In the genomic region with DNA sequence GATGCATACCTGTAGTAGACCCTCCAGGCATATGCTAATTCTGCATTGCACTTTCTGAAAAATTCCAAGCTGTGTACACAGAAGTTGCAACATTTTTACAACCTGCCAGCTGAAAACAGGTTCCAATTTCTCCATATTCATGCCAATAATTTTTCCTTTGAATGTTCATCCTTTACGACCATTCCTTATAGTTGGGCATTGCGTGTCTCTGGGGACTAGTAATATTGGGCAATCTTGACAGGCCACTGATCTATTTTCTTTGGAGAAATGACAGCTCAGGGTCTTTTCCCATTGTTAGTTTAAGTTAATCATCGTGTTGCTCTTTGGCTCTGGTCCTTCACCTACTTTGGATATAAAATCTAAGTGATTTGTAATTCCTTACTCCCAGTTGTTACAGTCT, we compare ENCODE assay signal across 22 mouse cellular contexts.
"Had no signal": no experiment of that assay in that cellular context is flagged by ENCODE, and none has a peak within 500 bp of the region (broad histone marks: within the 10 kb centered on the region; RNA-seq: fewer than 3 reads in every experiment).

No protein-coding gene starts in this region.

- H3K4me2 ChIP-seq: heart, embryonic 12.5 days; hindbrain, embryonic 13.5 days; hindbrain, embryonic 15.5 days; intestine, embryonic 15.5 days; limb, embryonic 13.5 days; limb, embryonic 15.5 days; liver, embryonic 12.5 days had no signal

- DNase-seq: gastrocnemius, postnatal 14 days; gastrocnemius, postnatal 36 days; heart, adult 18-20 months; heart, postnatal 10 days; heart, postnatal 36 days; kidney, adult 18-20 months; kidney, adult 8-10 months; kidney, postnatal 10 days; kidney, postnatal 36 days; layer of hippocampus, adult 9-11 months; layer of hippocampus, postnatal 36 days; left cerebral cortex, postnatal 4 days had no signal

- ATAC-seq: inflammation-experienced regulatory T-cells, adult 6 months; intestine, embryonic 15.5 days; intestine, postnatal 0 days; liver, embryonic 12.5 days had no signal

- H3K4me3 ChIP-seq: heart, embryonic 10.5 days; heart, embryonic 12.5 days; hindbrain, embryonic 13.5 days; hindbrain, embryonic 15.5 days; intestine, embryonic 15.5 days; limb, embryonic 13.5 days; limb, embryonic 15.5 days; liver, embryonic 12.5 days had no signal

- H3K36me3 ChIP-seq: heart, embryonic 10.5 days; heart, embryonic 12.5 days; hindbrain, embryonic 13.5 days; hindbrain, embryonic 15.5 days; intestine, embryonic 15.5 days; limb, embryonic 13.5 days; limb, embryonic 15.5 days; liver, embryonic 12.5 days had no signal

- H3K27me3 ChIP-seq: heart, embryonic 12.5 days; hindbrain, embryonic 13.5 days; hindbrain, embryonic 15.5 days; intestine, embryonic 15.5 days; limb, embryonic 13.5 days; limb, embryonic 15.5 days; liver, embryonic 12.5 days had no signal
